Mouse (Mus musculus) intestine, postnatal 0 days (tissue): ENCODE data around the gene Mast4. TPM values are rescaled to one million over a fixed set of nuclear protein-coding genes. Genes with fewer than 3 reads are reported as not detected.

Experiments
- ATAC-seq: fragments of 200-750 bp; cut with Nextera tagmentation; 2 replicates; pipeline ENCODE4 v1.8.0; 2017; ENCODE audit warnings: mild to moderate bottlenecking, moderate TSS enrichment, moderate library complexity
- H3K27ac ChIP-seq: fragments of 300-500 bp; sonication (generic); 2 replicates; pipeline ENCODE4 v1.5.1; 2014; ENCODE audit warnings: mild to moderate bottlenecking, low read depth, low read length, moderate library complexity
- H3K27me3 ChIP-seq: fragments of 300-500 bp; sonication (generic); replicated peaks from 2 replicates; pipeline ENCODE4 v1.6.1; 2014; ENCODE audit warnings: low read length, mixed read lengths; ENCODE audit not compliant: control insufficient read depth, insufficient read depth
- H3K36me3 ChIP-seq: fragments of 300-500 bp; sonication (generic); 2 replicates; pipeline ENCODE4 v1.6.1; 2014; ENCODE audit warnings: mild to moderate bottlenecking, moderate library complexity; ENCODE audit not compliant: control insufficient read depth, insufficient read depth
- H3K4me1 ChIP-seq: fragments of 300-500 bp; sonication (generic); replicated peaks from 2 replicates; pipeline ENCODE4 v1.6.1; 2014; ENCODE audit warnings: antibody characterized with exemption, low read length, mixed read lengths; ENCODE audit not compliant: control insufficient read depth, insufficient read depth
- H3K4me2 ChIP-seq: fragments of 300-500 bp; sonication (generic); replicated peaks from 2 replicates; pipeline ENCODE4 v1.6.1; 2014; ENCODE audit warnings: low read depth, mild to moderate bottlenecking, moderate library complexity
- H3K4me3 ChIP-seq: fragments of 300-500 bp; sonication (generic); 2 replicates; pipeline ENCODE4 v1.5.1; 2014; ENCODE audit warnings: low read depth, low read length
- H3K9ac ChIP-seq: fragments of 300-500 bp; sonication (generic); 2 replicates; pipeline ENCODE4 v1.6.1; 2014; ENCODE audit warnings: mild to moderate bottlenecking, low read depth, low read length
- H3K9me3 ChIP-seq: fragments of 300-500 bp; sonication (generic); 2 replicates; pipeline ENCODE4 v1.6.1; 2016; ENCODE audit warnings: mixed run types; ENCODE audit not compliant: control insufficient read depth
- CTCF ChIP-seq: sonication (generic); IDR thresholded peaks from 2 replicates; pipeline ENCODE4 v1.5.1; 2016; ENCODE audit warnings: low read depth, mild to moderate bottlenecking, control low read depth, antibody characterized with exemption, moderate library complexity
- WGBS: fragments of 180-500 bp; shearing (Covaris S2); extraction: QIAGEN DNeasy Blood & Tissue Kit; methylation state at CpG from one replicate; pipeline ENCODE4 v1.1.7; 2014; 5-methylcytosine and 5-hydroxymethylcytosine counted together
- polyA plus RNA-seq: library from polyadenylated mRNA; unstranded; fragments of >200 nt; fragmentation: Nextera tagmentation; extraction: Ambion mirVana; gene quantifications from 2 replicates; pipeline ENCODE4 v1.2.1, GENCODE M21; 2015

The Mast4 gene
- polyA plus RNA-seq, 1 experiment from 2014 or later: 6.1 TPM

GRCm38 (mm10) chr13:102856821-102857538, 477.3 kb downstream of the Mast4 start:
- ATAC-seq: no peak
- H3K4me2 ChIP-seq: no peak overlapping the region
- WGBS: 36% methylated on average over 5 of the region's 5 CpGs
- no peaks in the 10 kb centered on the region for H3K27me3 ChIP-seq
- H3K27ac ChIP-seq: no peak overlapping the region
- no peak overlapping the region for H3K4me3 ChIP-seq
- H3K9ac ChIP-seq: no peak overlapping the region
- TF ChIP-seq CTCF: no peak
- H3K9me3 ChIP-seq: no peaks in the 10 kb centered on the region
- H3K36me3 ChIP-seq: no peaks in the 10 kb centered on the region
- H3K4me1 ChIP-seq: 0 out of 2 replicates have a peak, but pooled peaks cover 2% of the 10 kb centered on the region

DNA sequence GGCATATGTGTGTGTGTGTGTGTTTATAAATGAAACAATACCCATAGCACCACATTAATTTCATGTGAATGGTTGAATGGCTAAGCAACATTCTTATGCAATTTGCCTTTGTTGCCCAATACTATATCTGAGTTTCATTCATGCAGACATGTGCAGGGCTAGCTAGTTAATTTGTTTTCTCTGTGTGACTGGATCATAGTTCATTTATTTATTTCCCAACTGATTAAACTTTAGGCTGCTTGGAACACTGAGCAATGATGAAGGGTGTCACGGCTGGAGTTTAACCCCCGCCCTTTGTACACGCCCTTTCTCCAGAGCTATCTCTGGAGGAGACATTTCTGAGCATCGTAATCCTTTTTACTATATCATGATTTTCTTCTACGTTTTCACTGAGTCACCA, 481.4 kb downstream of the Mast4 start:
- Histone ChIP-seq H3K36me3 (no peaks in the 10 kb centered on the region), H3K4me1 (no peaks in the 10 kb centered on the region), H3K4me2 (no peak overlapping the region), H3K9me3 (no peaks in the 10 kb centered on the region), H3K27ac (no peak overlapping the region), H3K9ac (no peak overlapping the region), H3K27me3 (no peaks in the 10 kb centered on the region), H3K4me3 (no peak overlapping the region)
- no peak for ATAC-seq
- 60% methylated on average over 5 of the region's 5 CpGs for WGBS
- no peak for TF ChIP-seq CTCF

- no peaks in the 10 kb centered on the region for H3K27me3 ChIP-seq
- no peak overlapping the region for H3K9ac ChIP-seq
- 88% methylated on average over 1 of the region's 1 CpGs for WGBS
- H3K4me2 ChIP-seq: no peak overlapping the region
- no peak for ATAC-seq
- H3K4me3 ChIP-seq: no peak overlapping the region
- no peaks in the 10 kb centered on the region for H3K36me3 ChIP-seq
- H3K9me3 ChIP-seq: no peaks in the 10 kb centered on the region
- TF ChIP-seq CTCF: no peak
- H3K27ac ChIP-seq: no peak overlapping the region
- H3K4me1 ChIP-seq: no peaks in the 10 kb centered on the region
These were observed 483.0 kb downstream of the Mast4 start for GRCm38 (mm10) chr13:102851253-102851652.

DNA sequence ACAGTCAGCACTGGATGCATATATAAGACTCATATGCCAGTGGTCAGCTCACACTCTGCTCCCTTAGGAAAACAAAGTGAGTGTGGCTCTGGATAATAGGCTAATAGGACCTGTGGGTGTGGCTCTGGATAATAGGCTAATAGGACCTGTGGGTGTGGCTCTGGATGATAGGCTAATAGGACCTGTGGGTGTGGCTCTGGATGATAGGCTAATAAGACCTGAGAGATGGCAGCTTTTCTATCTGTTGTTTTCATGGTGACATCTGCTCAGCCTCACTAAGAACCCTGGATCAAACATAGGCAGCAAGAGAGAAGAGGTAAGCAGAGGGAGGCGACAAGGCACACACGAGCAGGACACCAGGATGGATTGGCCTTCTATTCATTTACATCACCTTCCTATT, 483.7 kb downstream of the Mast4 start:
- H3K27ac ChIP-seq: no peak overlapping the region
- no peaks in the 10 kb centered on the region for H3K4me1 ChIP-seq
- WGBS: 83% methylated on average over 2 of the region's 2 CpGs
- no peak overlapping the region for H3K4me2 ChIP-seq
- H3K27me3 ChIP-seq: no peaks in the 10 kb centered on the region
- H3K36me3 ChIP-seq: no peaks in the 10 kb centered on the region
- no peaks in the 10 kb centered on the region for H3K9me3 ChIP-seq
- ATAC-seq: no peak
- H3K4me3 ChIP-seq: no peak overlapping the region
- TF ChIP-seq CTCF: no peak
- no peak overlapping the region for H3K9ac ChIP-seq

- ATAC-seq: no peak
- no peak overlapping the region for H3K4me3 ChIP-seq
- no peaks in the 10 kb centered on the region for H3K4me1 ChIP-seq
- no peak overlapping the region for H3K9ac ChIP-seq
- no peak overlapping the region for H3K4me2 ChIP-seq
- no peaks in the 10 kb centered on the region for H3K9me3 ChIP-seq
- H3K36me3 ChIP-seq: no peaks in the 10 kb centered on the region
- H3K27ac ChIP-seq: no peak overlapping the region
- WGBS: 60% methylated on average over 3 of the region's 3 CpGs
- H3K27me3 ChIP-seq: no peaks in the 10 kb centered on the region
- TF ChIP-seq CTCF: no peak
These were observed 485.2 kb downstream of the Mast4 start for GRCm38 (mm10) chr13:102849068-102849467.

DNA sequence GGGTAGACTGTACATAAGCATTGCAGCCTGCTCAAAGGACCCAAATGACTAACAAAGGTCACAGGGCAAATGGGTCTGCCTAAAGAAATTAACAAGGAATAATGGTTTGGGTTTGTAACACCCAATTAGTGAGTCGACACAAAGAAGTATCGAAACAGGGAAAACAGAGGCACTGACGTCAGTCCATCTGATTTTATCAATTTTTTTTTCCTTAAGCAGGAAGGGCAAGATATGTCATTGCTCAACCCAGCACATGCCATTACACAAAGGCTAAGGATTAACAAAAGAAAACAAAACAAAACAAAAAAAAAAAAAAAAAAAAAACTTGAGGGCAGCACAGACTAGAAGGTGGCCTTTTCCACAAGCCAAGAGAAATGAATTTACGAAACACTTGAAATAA, 487.8 kb downstream of the Mast4 start:
- H3K4me2 ChIP-seq: no peak overlapping the region
- no peak overlapping the region for H3K4me3 ChIP-seq
- 86% methylated on average over 4 of the region's 4 CpGs for WGBS
- no peaks in the 10 kb centered on the region; the same call in 1 of the 2 replicates for H3K4me1 ChIP-seq
- no peaks in the 10 kb centered on the region for H3K27me3 ChIP-seq
- H3K9ac ChIP-seq: no peak overlapping the region
- H3K27ac ChIP-seq: no peak overlapping the region
- no peak for ATAC-seq
- H3K36me3 ChIP-seq: no peaks in the 10 kb centered on the region
- no peak for TF ChIP-seq CTCF
- H3K9me3 ChIP-seq: no peaks in the 10 kb centered on the region

DNA sequence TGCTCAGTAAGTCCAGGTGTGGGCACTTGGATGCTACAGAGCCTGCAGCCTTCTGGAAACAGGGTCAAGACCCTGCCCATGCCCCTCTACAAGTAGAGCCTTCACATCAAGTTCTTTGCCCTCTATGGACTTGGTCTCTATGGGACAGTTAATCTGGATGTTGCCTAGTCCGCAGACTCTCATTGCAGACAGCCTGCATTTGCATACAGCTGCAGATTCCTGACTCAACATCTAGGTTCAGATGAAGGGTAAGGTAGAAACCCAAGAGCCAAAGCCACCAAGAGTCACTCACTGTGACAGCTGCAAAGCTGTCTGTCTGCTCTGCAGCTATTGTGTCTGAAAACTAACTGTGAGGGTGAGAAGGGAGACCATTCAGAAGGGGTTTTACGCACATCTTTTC, 491.6 kb downstream of the Mast4 start:
- Histone ChIP-seq H3K4me2 (no peak overlapping the region), H3K36me3 (no peaks in the 10 kb centered on the region; the same call in 1 of the 2 replicates), H3K27me3 (no peaks in the 10 kb centered on the region), H3K27ac (no peak overlapping the region), H3K9ac (no peak overlapping the region), H3K9me3 (no peaks in the 10 kb centered on the region), H3K4me1 (no peaks in the 10 kb centered on the region; the same call in 1 of the 2 replicates), H3K4me3 (no peak overlapping the region)
- WGBS: 75% methylated on average over 2 of the region's 2 CpGs
- TF ChIP-seq CTCF: no peak
- no peak for ATAC-seq
